Mouse (Mus musculus) neural tube, embryonic 15.5 days (tissue): ENCODE data around the gene Hspb7. TPM values are rescaled to one million over a fixed set of nuclear protein-coding genes. Genes with fewer than 3 reads are reported as not detected.
A peak's percentile ranks its signal among the peaks of the same experiment; 100 is the strongest.

Experiments
- ATAC-seq: fragments of 200-750 bp; cut with Nextera tagmentation; 2 replicates; pipeline ENCODE4 v1.8.0; 2017; ENCODE audit warnings: mild to moderate bottlenecking, moderate TSS enrichment, moderate library complexity; ENCODE audit not compliant: low FRiP score
- H3K27ac ChIP-seq: fragments of 300-500 bp; sonication (generic); replicated peaks from 2 replicates; pipeline ENCODE4 v1.5.1; 2015; ENCODE audit warnings: mild to moderate bottlenecking, inconsistent platforms
- H3K27me3 ChIP-seq: fragments of 300-500 bp; sonication (generic); replicated peaks from 2 replicates; pipeline ENCODE4 v1.6.1; 2015; ENCODE audit warnings: inconsistent platforms
- H3K36me3 ChIP-seq: fragments of 300-500 bp; sonication (generic); 2 replicates; pipeline ENCODE4 v1.6.1; 2015; ENCODE audit warnings: inconsistent platforms
- H3K4me1 ChIP-seq: fragments of 300-500 bp; sonication (generic); 2 replicates; pipeline ENCODE4 v1.6.1; 2015; ENCODE audit warnings: inconsistent platforms
- H3K4me2 ChIP-seq: fragments of 300-500 bp; sonication (generic); 2 replicates; pipeline ENCODE4 v1.6.1; 2015; ENCODE audit warnings: inconsistent platforms, mild to moderate bottlenecking, moderate library complexity
- H3K4me3 ChIP-seq: fragments of 300-500 bp; sonication (generic); replicated peaks from 2 replicates; pipeline ENCODE4 v1.5.1; 2015; ENCODE audit warnings: mild to moderate bottlenecking, inconsistent platforms
- H3K9ac ChIP-seq: fragments of 300-500 bp; sonication (generic); replicated peaks from 2 replicates; pipeline ENCODE4 v1.6.1; 2015; ENCODE audit warnings: mild to moderate bottlenecking, inconsistent platforms
- H3K9me3 ChIP-seq: fragments of 300-500 bp; sonication (generic); replicated peaks from 2 replicates; pipeline ENCODE4 v1.6.1; 2016; ENCODE audit warnings: inconsistent platforms
- WGBS: fragments of 180-500 bp; shearing (Covaris S2); methylation state at CpG from one replicate; pipeline ENCODE4 v1.1.7; 2015; ENCODE audit warnings: mixed read lengths; 5-methylcytosine and 5-hydroxymethylcytosine counted together
- polyA plus RNA-seq: library from polyadenylated mRNA; unstranded; fragments of >200 nt; fragmentation: Nextera tagmentation; extraction: Ambion mirVana; gene quantifications from 2 replicates; pipeline ENCODE4 v1.2.1, GENCODE M21; 2015

The Hspb7 gene
- 0.31 and 1.0 TPM in 2 replicates for polyA plus RNA-seq

GRCm38 (mm10) chr4:141420192-141420829, at the start of gene Hspb7:
Gene Hspb7, plus strand, starts transcription at chr4:141420779.
- H3K4me3 ChIP-seq: no peak within 1 kb of the TSS
- WGBS: 67% methylated on average over 9 of the region's 9 CpGs
- ATAC-seq: no peak
- H3K36me3 ChIP-seq: no peaks in the 10 kb centered on the region
- no peak within 1 kb of the TSS for H3K27ac ChIP-seq
- H3K9ac ChIP-seq: no peak within 1 kb of the TSS
- no peak within 1 kb of the TSS for H3K4me2 ChIP-seq
- no peaks in the 10 kb centered on the region for H3K9me3 ChIP-seq
- H3K27me3 ChIP-seq: no peaks in the 10 kb centered on the region
- peaks cover 13% of the 10 kb centered on the region for H3K4me1 ChIP-seq

GRCm38 (mm10) chr4:141372426-141372825, 48.2 kb upstream of the Hspb7 start:
- Histone ChIP-seq H3K27ac (no peak overlapping the region), H3K4me2 (no peak overlapping the region), H3K9ac (no peak overlapping the region), H3K27me3 (no peaks in the 10 kb centered on the region), H3K36me3 (no peaks in the 10 kb centered on the region), H3K4me1 (peaks cover 11% of the 10 kb centered on the region; the same call in 1 of the 2 replicates), H3K9me3 (no peaks in the 10 kb centered on the region), H3K4me3 (no peak overlapping the region)
- ATAC-seq: no peak
- WGBS: 91% methylated on average over 5 of the region's 5 CpGs

GRCm38 (mm10) chr4:141379674-141380073, 40.9 kb upstream of the Hspb7 start:
- Histone ChIP-seq H3K27ac (no peak overlapping the region), H3K4me3 (no peak overlapping the region), H3K36me3 (0 out of 2 replicates have a peak, but pooled peaks cover 6% of the 10 kb centered on the region), H3K9me3 (no peaks in the 10 kb centered on the region), H3K4me2 (no peak overlapping the region), H3K9ac (no peak overlapping the region), H3K27me3 (peaks cover 44% of the 10 kb centered on the region), H3K4me1 (peaks cover 12% of the 10 kb centered on the region)
- no peak for ATAC-seq
- 38% methylated on average over 8 of the region's 8 CpGs for WGBS

- no peaks in the 10 kb centered on the region for H3K9me3 ChIP-seq
- peak overlapping the region; percentile 30 for H3K4me3 ChIP-seq
- H3K27me3 ChIP-seq: peaks cover 45% of the 10 kb centered on the region
- ATAC-seq: no peak
- no peak overlapping the region for H3K9ac ChIP-seq
- 0 out of 2 replicates have a peak, but pooled peaks cover 6% of the 10 kb centered on the region for H3K36me3 ChIP-seq
- WGBS: 2% methylated on average over 25 of the region's 25 CpGs
- H3K27ac ChIP-seq: no peak overlapping the region
- H3K4me2 ChIP-seq: peak overlapping the region; percentile 57
- peaks cover 15% of the 10 kb centered on the region for H3K4me1 ChIP-seq
Observed at GRCm38 (mm10) chr4:141382406-141382805, 38.2 kb upstream of the Hspb7 start.

- H3K9me3 ChIP-seq: no peaks in the 10 kb centered on the region
- peaks cover 15% of the 10 kb centered on the region for H3K4me1 ChIP-seq
- H3K4me2 ChIP-seq: no peak overlapping the region
- 0% methylated on average over 7 of the region's 7 CpGs for WGBS
- H3K4me3 ChIP-seq: no peak overlapping the region
- H3K27ac ChIP-seq: no peak overlapping the region
- 0 out of 2 replicates have a peak, but pooled peaks cover 6% of the 10 kb centered on the region for H3K36me3 ChIP-seq
- H3K9ac ChIP-seq: no peak overlapping the region
- H3K27me3 ChIP-seq: peaks cover 44% of the 10 kb centered on the region
- ATAC-seq: peak; percentile 2; the same call in 1 of the 2 replicates
Observed at GRCm38 (mm10) chr4:141385275-141385674, 35.3 kb upstream of the Hspb7 start.

- Histone ChIP-seq H3K9ac (no peak overlapping the region), H3K36me3 (0 out of 2 replicates have a peak, but pooled peaks cover 4% of the 10 kb centered on the region), H3K27me3 (peaks cover 37% of the 10 kb centered on the region), H3K27ac (no peak overlapping the region), H3K4me2 (no peak overlapping the region), H3K4me3 (no peak overlapping the region), H3K9me3 (no peaks in the 10 kb centered on the region), H3K4me1 (peaks cover 15% of the 10 kb centered on the region)
- no peak for ATAC-seq
- WGBS: 80% methylated on average over 7 of the region's 7 CpGs
Observed at GRCm38 (mm10) chr4:141386150-141386549, 34.4 kb upstream of the Hspb7 start.

GRCm38 (mm10) chr4:141387093-141387784, 33.3 kb upstream of the Hspb7 start:
- H3K4me2 ChIP-seq: no peak overlapping the region
- H3K36me3 ChIP-seq: no peaks in the 10 kb centered on the region
- peaks cover 11% of the 10 kb centered on the region for H3K4me1 ChIP-seq
- H3K4me3 ChIP-seq: no peak overlapping the region
- H3K27me3 ChIP-seq: peaks cover 26% of the 10 kb centered on the region
- H3K9me3 ChIP-seq: no peaks in the 10 kb centered on the region
- H3K27ac ChIP-seq: no peak overlapping the region
- 16% methylated on average over 5 of the region's 5 CpGs for WGBS
- H3K9ac ChIP-seq: no peak overlapping the region
- ATAC-seq: peak; percentile 48; the same call in 1 of the 2 replicates

- no peaks in the 10 kb centered on the region for H3K36me3 ChIP-seq
- H3K9ac ChIP-seq: no peak overlapping the region
- H3K9me3 ChIP-seq: no peaks in the 10 kb centered on the region
- 69% methylated on average over 5 of the region's 5 CpGs for WGBS
- peaks cover 4% of the 10 kb centered on the region; the same call in 1 of the 2 replicates for H3K4me1 ChIP-seq
- H3K27ac ChIP-seq: no peak overlapping the region
- ATAC-seq: no peak
- peaks cover 19% of the 10 kb centered on the region for H3K27me3 ChIP-seq
- no peak overlapping the region for H3K4me2 ChIP-seq
- no peak overlapping the region for H3K4me3 ChIP-seq
Observed at GRCm38 (mm10) chr4:141387933-141388332, 32.6 kb upstream of the Hspb7 start.

GRCm38 (mm10) chr4:141389366-141390150, 31.0 kb upstream of the Hspb7 start:
- ATAC-seq: no peak
- no peak overlapping the region for H3K27ac ChIP-seq
- no peaks in the 10 kb centered on the region for H3K9me3 ChIP-seq
- 0 out of 2 replicates have a peak, but pooled peaks cover 3% of the 10 kb centered on the region for H3K4me1 ChIP-seq
- 82% methylated on average over 18 of the region's 18 CpGs for WGBS
- H3K4me2 ChIP-seq: no peak overlapping the region
- H3K9ac ChIP-seq: no peak overlapping the region
- no peaks in the 10 kb centered on the region for H3K36me3 ChIP-seq
- no peak overlapping the region for H3K4me3 ChIP-seq
- H3K27me3 ChIP-seq: peaks cover 7% of the 10 kb centered on the region

GRCm38 (mm10) chr4:141391293-141391692, 29.3 kb upstream of the Hspb7 start:
- no peak overlapping the region for H3K4me2 ChIP-seq
- H3K27ac ChIP-seq: no peak overlapping the region
- no peak for ATAC-seq
- H3K36me3 ChIP-seq: no peaks in the 10 kb centered on the region
- no peak overlapping the region for H3K4me3 ChIP-seq
- H3K9me3 ChIP-seq: no peaks in the 10 kb centered on the region
- H3K9ac ChIP-seq: no peak overlapping the region
- H3K4me1 ChIP-seq: peaks cover 4% of the 10 kb centered on the region; the same call in 1 of the 2 replicates
- peaks cover 9% of the 10 kb centered on the region; the same call in 1 of the 2 replicates for H3K27me3 ChIP-seq
- WGBS: 82% methylated on average over 12 of the region's 12 CpGs

GRCm38 (mm10) chr4:141394751-141395150, 25.8 kb upstream of the Hspb7 start:
- Histone ChIP-seq H3K9ac (no peak overlapping the region), H3K9me3 (no peaks in the 10 kb centered on the region), H3K4me3 (no peak overlapping the region), H3K4me1 (peaks cover 4% of the 10 kb centered on the region; the same call in 1 of the 2 replicates), H3K36me3 (no peaks in the 10 kb centered on the region), H3K4me2 (peak overlapping the region; percentile 30; the same call in 1 of the 2 replicates), H3K27ac (no peak overlapping the region), H3K27me3 (peaks cover 9% of the 10 kb centered on the region; the same call in 1 of the 2 replicates)
- no peak for ATAC-seq
- WGBS: 14% methylated on average over 16 of the region's 16 CpGs
